Mouse (Mus musculus) liver, embryonic 12.5 days (tissue): ENCODE data around the gene Prr7. TPM values are rescaled to one million over a fixed set of nuclear protein-coding genes. Genes with fewer than 3 reads are reported as not detected.
"Not testable (repeated sequence)": the region's sequence is repeated elsewhere in the genome, so short reads cannot be mapped to it uniquely, and the experiment has no call there.

Source experiments
- ATAC-seq: fragments of 200-750 bp; cut with Nextera tagmentation; 2 replicates; pipeline ENCODE4 v1.8.0; 2017; ENCODE audit warnings: moderate number of reproducible peaks, mild to moderate bottlenecking, moderate library complexity
- H3K27ac ChIP-seq: fragments of 300-500 bp; sonication (generic); 2 replicates; pipeline ENCODE4 v1.5.1; 2016; ENCODE audit warnings: mild to moderate bottlenecking
- H3K27me3 ChIP-seq: fragments of 300-500 bp; sonication (generic); replicated peaks from 2 replicates; pipeline ENCODE4 v1.6.1; 2016; ENCODE audit warnings: mild to moderate bottlenecking, moderate library complexity
- H3K36me3 ChIP-seq: fragments of 300-500 bp; sonication (generic); 2 replicates; pipeline ENCODE4 v1.6.1; 2016; ENCODE audit warnings: mild to moderate bottlenecking, moderate library complexity
- H3K4me1 ChIP-seq: fragments of 300-500 bp; sonication (generic); 2 replicates; pipeline ENCODE4 v1.6.1; 2016
- H3K4me2 ChIP-seq: fragments of 300-500 bp; sonication (generic); 2 replicates; pipeline ENCODE4 v1.6.1; 2016; ENCODE audit warnings: mild to moderate bottlenecking, moderate library complexity
- H3K4me3 ChIP-seq: fragments of 300-500 bp; sonication (generic); 2 replicates; pipeline ENCODE4 v1.5.1; 2016; ENCODE audit warnings: mild to moderate bottlenecking, moderate library complexity
- H3K9ac ChIP-seq: fragments of 300-500 bp; sonication (generic); 2 replicates; pipeline ENCODE4 v1.6.1; 2016; ENCODE audit warnings: mild to moderate bottlenecking, moderate library complexity
- H3K9me3 ChIP-seq: fragments of 300-500 bp; sonication (generic); replicated peaks from 2 replicates; pipeline ENCODE4 v1.6.1; 2016; ENCODE audit warnings: mild to moderate bottlenecking, moderate library complexity
- WGBS: fragments of 180-500 bp; shearing (Covaris S2); methylation state at CpG from one replicate; pipeline ENCODE4 v1.1.7; 2016; ENCODE audit not compliant: insufficient replicate concordance; 5-methylcytosine and 5-hydroxymethylcytosine counted together
- polyA plus RNA-seq: library from polyadenylated mRNA; unstranded; fragments of >200 nt; fragmentation: Nextera tagmentation; extraction: Ambion mirVana; gene quantifications from 2 replicates; pipeline ENCODE4 v1.2.1, GENCODE M21; 2016

The Prr7 gene
- polyA plus RNA-seq, 1 experiment from 2014 or later, result not detected

- ATAC-seq, result no peak
- no peak overlapping the region for H3K4me2 ChIP-seq
- H3K4me3 ChIP-seq, result no peak overlapping the region
- H3K9ac ChIP-seq, result no peak overlapping the region
- WGBS, result 30% methylated on average over 10 of the region's 10 CpGs
- H3K9me3 ChIP-seq, result no peaks in the 10 kb centered on the region
- H3K4me1 ChIP-seq, result 0 out of 2 replicates have a peak, but pooled peaks cover 5% of the 10 kb centered on the region
- no peak overlapping the region for H3K27ac ChIP-seq
- H3K27me3 ChIP-seq, result peaks cover 6% of the 10 kb centered on the region; the same call in 1 of the 2 replicates
- no peaks in the 10 kb centered on the region for H3K36me3 ChIP-seq
Measured at GRCm38 (mm10) chr13:55431889-55432685, 32.0 kb upstream of the Prr7 start.

- H3K9me3 ChIP-seq, H3K4me2 ChIP-seq, H3K4me1 ChIP-seq, H3K36me3 ChIP-seq, ATAC-seq, H3K27me3 ChIP-seq, H3K9ac ChIP-seq, H3K27ac ChIP-seq, H3K4me3 ChIP-seq: not testable (repeated sequence)
- 54% methylated on average over 15 of the region's 15 CpGs for WGBS
Measured at GRCm38 (mm10) chr13:55437111-55437629, 26.9 kb upstream of the Prr7 start.

- peaks cover 43% of the 10 kb centered on the region for H3K4me1 ChIP-seq
- ATAC-seq, result no peak
- 34% methylated on average over 9 of the region's 9 CpGs for WGBS
- H3K9me3 ChIP-seq, result no peaks in the 10 kb centered on the region
- no peaks in the 10 kb centered on the region for H3K27me3 ChIP-seq
- peak overlapping the region; percentile 96 for H3K4me2 ChIP-seq
- peak overlapping the region; percentile 97 for H3K4me3 ChIP-seq
- peak overlapping the region; percentile 97 for H3K9ac ChIP-seq
- H3K27ac ChIP-seq, result peak overlapping the region; percentile 98; the same call in 1 of the 2 replicates
- H3K36me3 ChIP-seq, result peaks cover 14% of the 10 kb centered on the region
Measured at GRCm38 (mm10) chr13:55443799-55444285, 20.2 kb upstream of the Prr7 start.

DNA sequence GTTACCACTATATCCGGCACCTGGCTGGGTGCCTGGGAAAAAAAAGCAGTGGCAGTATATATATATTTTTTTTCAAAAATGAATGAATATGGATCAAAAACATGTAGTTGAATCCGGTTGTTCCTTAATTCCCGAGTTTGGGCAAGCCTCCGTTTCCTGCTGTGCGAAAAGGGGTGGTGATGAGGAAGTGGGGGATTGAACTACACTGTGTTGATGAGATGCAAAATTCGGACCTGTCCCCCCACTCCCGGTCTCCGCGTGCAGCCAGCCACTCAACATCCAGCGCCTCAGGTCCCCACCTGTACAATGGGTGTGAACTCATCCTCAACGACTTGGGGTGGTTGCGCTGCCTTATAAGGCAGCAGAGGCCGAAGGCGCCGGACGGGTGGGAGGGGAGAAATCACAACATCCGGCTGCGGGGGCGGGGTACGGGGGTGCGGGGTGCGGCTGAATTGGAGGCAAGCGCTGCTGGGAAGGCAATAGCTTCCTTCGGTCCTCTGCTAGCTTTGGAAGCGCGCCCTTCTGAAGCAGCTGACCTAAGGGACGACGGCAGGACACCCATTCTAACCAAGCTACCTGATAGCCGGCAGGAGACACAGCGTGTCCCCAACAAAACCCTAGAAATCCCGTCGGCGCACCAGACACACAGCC is 19.7 kb upstream of the Prr7 start:
- 1% methylated on average over 33 of the region's 33 CpGs for WGBS
- Histone ChIP-seq H3K9ac (peak overlapping the region; percentile 97), H3K4me3 (peak overlapping the region; percentile 97), H3K4me1 (peaks cover 49% of the 10 kb centered on the region), H3K27ac (peak overlapping the region; percentile 98), H3K36me3 (peaks cover 19% of the 10 kb centered on the region), H3K9me3 (no peaks in the 10 kb centered on the region), H3K27me3 (no peaks in the 10 kb centered on the region), H3K4me2 (peak overlapping the region; percentile 96)
- ATAC-seq, result peak; percentile 50

DNA sequence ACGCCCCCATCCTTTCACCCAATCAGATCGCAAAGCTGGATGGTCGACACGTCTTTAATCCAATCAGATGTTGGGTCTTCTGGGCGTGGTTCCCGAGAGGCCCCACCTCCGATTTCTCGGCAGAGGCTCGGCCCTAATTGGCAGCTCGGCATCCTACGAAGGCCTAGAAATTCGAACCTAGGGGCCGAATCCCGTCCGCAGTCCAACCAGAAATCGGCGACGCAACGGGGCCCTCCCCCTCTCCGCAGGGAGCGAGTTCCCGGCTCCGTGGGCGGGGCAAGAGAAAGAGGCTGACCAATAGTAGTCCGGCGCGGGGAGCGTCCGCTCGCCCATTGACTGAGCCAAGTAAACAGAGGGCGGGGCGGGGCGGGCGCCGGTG is 19.1 kb upstream of the Prr7 start, which contains the start of gene Grk6:
Gene Grk6 (plus strand): TSS at position 136 of the 379 bp plus-strand sequence.
- peak within 1 kb of the TSS; percentile 97 for H3K4me3 ChIP-seq
- peaks cover 25% of the 10 kb centered on the region for H3K36me3 ChIP-seq
- no peaks in the 10 kb centered on the region for H3K27me3 ChIP-seq
- peak within 1 kb of the TSS; percentile 96 for H3K4me2 ChIP-seq
- H3K9ac ChIP-seq, result peak within 1 kb of the TSS; percentile 97
- H3K27ac ChIP-seq, result peak within 1 kb of the TSS; percentile 98
- H3K9me3 ChIP-seq, result no peaks in the 10 kb centered on the region
- WGBS, result 0% methylated on average over 35 of the region's 35 CpGs
- H3K4me1 ChIP-seq, result peaks cover 54% of the 10 kb centered on the region
- ATAC-seq, result peak; percentile 89

DNA sequence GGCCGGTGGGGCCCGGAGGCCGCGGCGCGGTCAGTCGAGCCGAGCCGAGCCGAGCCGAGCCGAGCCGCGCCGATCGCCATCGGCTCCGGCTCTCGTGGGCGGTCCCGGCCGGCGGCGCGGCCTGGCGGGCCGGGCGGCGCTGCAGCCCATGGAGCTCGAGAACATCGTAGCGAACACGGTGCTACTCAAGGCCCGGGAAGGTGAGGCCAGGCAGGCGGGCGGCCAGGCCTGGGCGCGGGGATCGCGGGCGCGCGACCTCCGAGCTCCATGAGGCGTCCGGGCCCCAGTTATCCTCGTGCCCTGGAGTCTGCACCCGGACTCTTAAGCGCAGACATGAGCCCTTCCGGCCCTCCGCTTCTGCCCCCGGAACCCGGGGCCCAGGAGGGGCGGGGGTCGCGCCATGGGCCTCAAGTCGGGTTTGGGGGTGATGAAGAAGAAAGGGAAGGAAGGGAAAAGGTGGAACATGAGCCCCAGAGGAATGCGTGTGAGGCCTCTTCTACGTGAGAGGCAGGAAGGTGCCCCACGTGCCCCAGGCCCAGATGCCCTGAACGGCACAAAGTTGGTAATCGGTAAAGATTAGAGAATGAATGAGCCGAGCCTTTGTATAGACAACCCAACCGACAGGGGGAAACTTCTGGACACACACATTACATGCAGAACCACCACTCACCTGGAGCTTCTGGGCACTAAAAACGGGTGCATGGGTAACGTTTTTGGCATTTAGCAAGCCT is 18.5 kb upstream of the Prr7 start:
- H3K36me3 ChIP-seq, result peaks cover 31% of the 10 kb centered on the region
- H3K9me3 ChIP-seq, result no peaks in the 10 kb centered on the region
- peak overlapping the region; percentile 97 for H3K4me3 ChIP-seq
- no peak for ATAC-seq
- H3K4me2 ChIP-seq, result peak overlapping the region; percentile 96
- WGBS, result under 1% methylated on average over 57 of the region's 66 CpGs
- H3K27ac ChIP-seq, result peak overlapping the region; percentile 98
- H3K27me3 ChIP-seq, result no peaks in the 10 kb centered on the region
- H3K4me1 ChIP-seq, result peaks cover 56% of the 10 kb centered on the region
- H3K9ac ChIP-seq, result peak overlapping the region; percentile 97

DNA sequence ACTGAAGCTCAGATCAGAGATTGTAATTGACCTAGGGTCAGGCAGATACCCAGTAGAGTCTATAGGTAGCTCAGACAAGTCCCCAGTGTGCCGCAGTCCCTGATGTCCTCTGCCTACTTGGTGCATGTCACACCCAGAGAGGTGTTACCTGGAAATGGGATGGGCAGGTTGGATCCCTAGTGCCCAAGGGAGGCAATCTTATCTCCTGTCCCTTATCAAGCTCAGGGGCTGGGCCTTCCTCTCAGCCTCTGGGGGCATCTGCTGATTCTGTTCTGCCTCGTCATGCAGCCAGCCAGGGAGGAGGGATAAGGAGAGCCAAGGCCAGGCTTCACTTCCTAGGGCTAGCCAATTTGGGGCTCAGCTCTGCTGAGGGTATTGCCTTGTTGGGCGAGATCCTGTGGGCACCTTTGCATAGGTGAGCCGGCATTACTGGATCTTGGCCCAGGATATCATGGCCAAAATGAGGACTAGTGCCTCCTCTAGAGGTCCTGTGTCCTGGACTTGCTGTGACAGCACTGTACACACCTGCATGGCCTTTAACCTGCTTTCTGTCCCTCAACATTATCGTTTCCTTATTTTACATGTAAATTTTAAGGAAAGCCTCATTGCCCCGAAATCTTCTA is 17.5 kb upstream of the Prr7 start:
- H3K9ac ChIP-seq, result peak overlapping the region; percentile 97
- WGBS, result 47% methylated on average over 6 of the region's 6 CpGs
- ATAC-seq, result peak; percentile 69

GRCm38 (mm10) chr13:55447543-55447943 is 16.5 kb upstream of the Prr7 start:
- Histone ChIP-seq H3K9me3 (no peaks in the 10 kb centered on the region), H3K4me1 (peaks cover 56% of the 10 kb centered on the region), H3K36me3 (peaks cover 51% of the 10 kb centered on the region), H3K27ac (peak overlapping the region; percentile 98), H3K4me2 (peak overlapping the region; percentile 96), H3K27me3 (no peaks in the 10 kb centered on the region), H3K4me3 (peak overlapping the region; percentile 97), H3K9ac (peak overlapping the region; percentile 97)
- 25% methylated on average over 3 of the region's 3 CpGs for WGBS
- no peak for ATAC-seq

More for the DNA sequence above, 17.5 kb upstream of the Prr7 start:
- Histone ChIP-seq H3K27me3 (no peaks in the 10 kb centered on the region), H3K9me3 (no peaks in the 10 kb centered on the region), H3K27ac (peak overlapping the region; percentile 98), H3K4me1 (peaks cover 56% of the 10 kb centered on the region), H3K36me3 (peaks cover 41% of the 10 kb centered on the region), H3K4me2 (peak overlapping the region; percentile 96), H3K4me3 (peak overlapping the region; percentile 97)

- ATAC-seq, result no peak
- Histone ChIP-seq H3K4me2 (peak overlapping the region; percentile 96; the same call in 1 of the 2 replicates), H3K27ac (peak overlapping the region; percentile 98; the same call in 1 of the 2 replicates), H3K9me3 (no peaks in the 10 kb centered on the region), H3K4me3 (no peak overlapping the region), H3K27me3 (no peaks in the 10 kb centered on the region), H3K9ac (no peak overlapping the region), H3K36me3 (peaks cover 57% of the 10 kb centered on the region), H3K4me1 (peaks cover 56% of the 10 kb centered on the region)
- 90% methylated on average over 5 of the region's 5 CpGs for WGBS
Measured at GRCm38 (mm10) chr13:55448131-55448530, 15.9 kb upstream of the Prr7 start.

DNA sequence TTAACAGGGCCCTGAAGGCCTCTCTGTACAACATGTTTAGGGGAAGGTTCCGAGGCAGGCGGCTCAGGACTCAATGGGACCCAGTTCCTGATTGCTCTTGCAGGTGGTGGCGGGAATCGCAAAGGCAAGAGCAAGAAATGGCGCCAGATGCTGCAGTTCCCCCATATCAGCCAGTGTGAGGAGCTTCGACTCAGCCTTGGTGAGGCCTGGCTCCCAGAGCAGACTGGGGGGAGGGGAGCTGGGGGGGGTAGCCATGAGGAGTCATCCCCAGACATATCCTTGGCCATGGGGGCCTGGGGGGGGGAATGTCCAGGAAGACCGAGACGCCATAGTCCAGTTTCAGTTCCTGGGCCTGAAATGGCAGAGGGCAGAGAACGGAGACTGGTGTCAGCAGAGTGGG is 14.9 kb upstream of the Prr7 start:
- H3K27ac ChIP-seq, result no peak overlapping the region
- peaks cover 67% of the 10 kb centered on the region for H3K36me3 ChIP-seq
- no peak overlapping the region for H3K4me2 ChIP-seq
- 86% methylated on average over 9 of the region's 9 CpGs for whole genome bisulfite sequencing
- peaks cover 49% of the 10 kb centered on the region for H3K4me1 ChIP-seq
- no peak for ATAC-seq
- H3K9ac ChIP-seq, result 0 out of 2 replicates have a peak overlapping the region, but pooled peaks have one; percentile 14
- H3K4me3 ChIP-seq, result no peak overlapping the region
- H3K27me3 ChIP-seq, result no peaks in the 10 kb centered on the region
- H3K9me3 ChIP-seq, result no peaks in the 10 kb centered on the region
